Mouse (Mus musculus): ENCODE measurements around the gene Arfgap2. TPM values are rescaled to one million over a fixed set of nuclear protein-coding genes. Genes with fewer than 3 reads are reported as not detected.
"Not testable (repeated sequence)": the region's sequence is repeated elsewhere in the genome, so short reads cannot be mapped to it uniquely, and the experiment has no call there.

The Arfgap2 gene
- polyA plus RNA-seq (2012; rRNA removed) = 29.1 and 34.6 TPM in 2 replicates

GRCm38 (mm10) chr2:91264711-91265681 is at the start of gene Arfgap2:
Gene Arfgap2, plus strand, starts transcription at chr2:91264974.
- peaks cover 4% of the 10 kb centered on the region for H3K36me3 ChIP-seq (ENCODE audit: control insufficient read depth, insufficient read depth, low read length)

GRCm38 (mm10) chr2:91217032-91217431 is 47.7 kb upstream of the Arfgap2 start:
- no peak overlapping the region for H3K4me3 ChIP-seq (ENCODE audit: control insufficient read depth, low read depth, low read length)
- H3K4me1 ChIP-seq (ENCODE audit: control insufficient read depth, insufficient read depth, low read length) = no peaks in the 10 kb centered on the region
- H3K36me3 ChIP-seq (ENCODE audit: control insufficient read depth, insufficient read depth, low read length) = peaks cover 2% of the 10 kb centered on the region; the same call in 1 of the 2 replicates
- TF ChIP-seq POLR2A (IDR thresholded peaks at IDR 0.05; ENCODE audit: control insufficient read depth, low read depth, low read length) = no peak
- no peak for TF ChIP-seq CTCF (IDR thresholded peaks at IDR 0.05; ENCODE audit: control insufficient read depth, insufficient read depth, insufficient replicate concordance, low read depth, low read length)
- no peaks in the 10 kb centered on the region for H3K27me3 ChIP-seq (ENCODE audit: control insufficient read depth, insufficient read depth, low read length)
- H3K27ac ChIP-seq (ENCODE audit: control insufficient read depth, insufficient read depth, low read depth, low read length) = no peak overlapping the region

More at GRCm38 (mm10) chr2:91264711-91265681, at the start of gene Arfgap2:
- Histone ChIP-seq H3K4me1 (ENCODE audit: control insufficient read depth, insufficient read depth, low read length) (peaks cover 11% of the 10 kb centered on the region), H3K27me3 (ENCODE audit: control insufficient read depth, insufficient read depth, low read length) (no peaks in the 10 kb centered on the region), H3K27ac (ENCODE audit: control insufficient read depth, insufficient read depth, low read depth, low read length) (peak within 1 kb of the TSS; percentile 99), H3K4me3 (ENCODE audit: control insufficient read depth, low read depth, low read length) (peak within 1 kb of the TSS; percentile 94)
- TF ChIP-seq CTCF (IDR thresholded peaks at IDR 0.05; ENCODE audit: control insufficient read depth, insufficient read depth, insufficient replicate concordance, low read depth, low read length) (no peak), POLR2A (IDR thresholded peaks at IDR 0.05; ENCODE audit: control insufficient read depth, low read depth, low read length) (peak; percentile 85)

GRCm38 (mm10) chr2:91220501-91220900 is 44.3 kb upstream of the Arfgap2 start:
- H3K27me3 ChIP-seq (ENCODE audit: control insufficient read depth, insufficient read depth, low read length) = no peaks in the 10 kb centered on the region
- no peaks in the 10 kb centered on the region for H3K36me3 ChIP-seq (ENCODE audit: control insufficient read depth, insufficient read depth, low read length)
- H3K27ac ChIP-seq (ENCODE audit: control insufficient read depth, insufficient read depth, low read depth, low read length) = no peak overlapping the region
- TF ChIP-seq CTCF (IDR thresholded peaks at IDR 0.05; ENCODE audit: control insufficient read depth, insufficient read depth, insufficient replicate concordance, low read depth, low read length) = no peak
- TF ChIP-seq POLR2A (IDR thresholded peaks at IDR 0.05; ENCODE audit: control insufficient read depth, low read depth, low read length) = no peak
- no peaks in the 10 kb centered on the region for H3K4me1 ChIP-seq (ENCODE audit: control insufficient read depth, insufficient read depth, low read length)
- H3K4me3 ChIP-seq (ENCODE audit: control insufficient read depth, low read depth, low read length) = no peak overlapping the region

GRCm38 (mm10) chr2:91223614-91224013 is 41.2 kb upstream of the Arfgap2 start:
- Histone ChIP-seq H3K4me3 (ENCODE audit: control insufficient read depth, low read depth, low read length) (no peak overlapping the region), H3K27me3 (ENCODE audit: control insufficient read depth, insufficient read depth, low read length) (no peaks in the 10 kb centered on the region), H3K4me1 (ENCODE audit: control insufficient read depth, insufficient read depth, low read length) (no peaks in the 10 kb centered on the region), H3K36me3 (ENCODE audit: control insufficient read depth, insufficient read depth, low read length) (no peaks in the 10 kb centered on the region), H3K27ac (ENCODE audit: control insufficient read depth, insufficient read depth, low read depth, low read length) (no peak overlapping the region)
- TF ChIP-seq POLR2A (IDR thresholded peaks at IDR 0.05; ENCODE audit: control insufficient read depth, low read depth, low read length) = no peak

- Histone ChIP-seq H3K36me3 (ENCODE audit: control insufficient read depth, insufficient read depth, low read length) (no peaks in the 10 kb centered on the region), H3K27ac (ENCODE audit: control insufficient read depth, insufficient read depth, low read depth, low read length) (no peak overlapping the region), H3K27me3 (ENCODE audit: control insufficient read depth, insufficient read depth, low read length) (no peaks in the 10 kb centered on the region), H3K4me1 (ENCODE audit: control insufficient read depth, insufficient read depth, low read length) (no peaks in the 10 kb centered on the region), H3K4me3 (ENCODE audit: control insufficient read depth, low read depth, low read length) (no peak overlapping the region)
- TF ChIP-seq POLR2A (IDR thresholded peaks at IDR 0.05; ENCODE audit: control insufficient read depth, low read depth, low read length) (no peak), CTCF (IDR thresholded peaks at IDR 0.05; ENCODE audit: control insufficient read depth, insufficient read depth, insufficient replicate concordance, low read depth, low read length) (no peak)
Observed at GRCm38 (mm10) chr2:91229735-91230134, 35.0 kb upstream of the Arfgap2 start.

GRCm38 (mm10) chr2:91236601-91237510 is 27.9 kb upstream of the Arfgap2 start, which contains the start of gene Ddb2:
Gene Ddb2, minus strand, starts transcription at chr2:91236982.
- peak within 1 kb of the TSS; percentile 94 for H3K27ac ChIP-seq (ENCODE audit: control insufficient read depth, insufficient read depth, low read depth, low read length)
- TF ChIP-seq CTCF (IDR thresholded peaks at IDR 0.05; ENCODE audit: control insufficient read depth, insufficient read depth, insufficient replicate concordance, low read depth, low read length) (no peak), POLR2A (IDR thresholded peaks at IDR 0.05; ENCODE audit: control insufficient read depth, low read depth, low read length) (peak; percentile 46; the same call in 1 of the 2 replicates)

GRCm38 (mm10) chr2:91237511-91238080 is 27.2 kb upstream of the Arfgap2 start:
- not testable (repeated sequence) for H3K36me3 ChIP-seq (ENCODE audit: control insufficient read depth, insufficient read depth, low read length); H3K27ac ChIP-seq (ENCODE audit: control insufficient read depth, insufficient read depth, low read depth, low read length); H3K4me1 ChIP-seq (ENCODE audit: control insufficient read depth, insufficient read depth, low read length); H3K27me3 ChIP-seq (ENCODE audit: control insufficient read depth, insufficient read depth, low read length)
- H3K4me3 ChIP-seq (ENCODE audit: control insufficient read depth, low read depth, low read length) = peak overlapping the region; percentile 89

More at GRCm38 (mm10) chr2:91236601-91237510, 27.9 kb upstream of the Arfgap2 start, which contains the start of gene Ddb2:
- H3K36me3 ChIP-seq (ENCODE audit: control insufficient read depth, insufficient read depth, low read length) = no peaks in the 10 kb centered on the region
- peak within 1 kb of the TSS; percentile 96 for H3K4me3 ChIP-seq (ENCODE audit: control insufficient read depth, low read depth, low read length)
- H3K27me3 ChIP-seq (ENCODE audit: control insufficient read depth, insufficient read depth, low read length) = no peaks in the 10 kb centered on the region
- H3K4me1 ChIP-seq (ENCODE audit: control insufficient read depth, insufficient read depth, low read length) = peaks cover 6% of the 10 kb centered on the region; the same call in 1 of the 2 replicates

Measured in testis, adult 2 months (tissue).